Mouse (Mus musculus): ENCODE measurements around the gene Fgfr2. TPM values are rescaled to one million over a fixed set of nuclear protein-coding genes. Genes with fewer than 3 reads are reported as not detected.
"Not testable (repeated sequence)": the region's sequence is repeated elsewhere in the genome, so short reads cannot be mapped to it uniquely, and the experiment has no call there.

Fgfr2 gene
- total RNA-seq, 4 experiments from 2014 or later = 1.1 to 1.9 (median 1.4) TPM

- no peak for DNase-seq (ENCODE audit: low spot score)
These were observed 2430.0 kb downstream of the Fgfr2 start for GRCm38 (mm10) chr7:130692943-130693799.

GRCm38 (mm10) chr7:130692392-130692942 is 2430.7 kb downstream of the Fgfr2 start:
- DNase-seq (ENCODE audit: low spot score) = no peak

GRCm38 (mm10) chr7:130691931-130692330 is 2431.2 kb downstream of the Fgfr2 start:
- DNase-seq (ENCODE audit: low spot score) = no peak

GRCm38 (mm10) chr7:130690869-130691268 is 2432.3 kb downstream of the Fgfr2 start:
- DNase-seq (ENCODE audit: low spot score) = no peak

- DNase-seq (ENCODE audit: low spot score) = no peak
These were observed 2434.5 kb downstream of the Fgfr2 start for GRCm38 (mm10) chr7:130688601-130689000.

- DNase-seq (ENCODE audit: low spot score) = no peak
These were observed 2441.4 kb downstream of the Fgfr2 start for GRCm38 (mm10) chr7:130681798-130682197.

GRCm38 (mm10) chr7:130678414-130678813 is 2444.7 kb downstream of the Fgfr2 start:
- peak; percentile 78 for DNase-seq (ENCODE audit: low spot score)

GRCm38 (mm10) chr7:130677541-130678274 is 2445.4 kb downstream of the Fgfr2 start:
- no peak for DNase-seq (ENCODE audit: low spot score)

GRCm38 (mm10) chr7:130676885-130677540 is 2446.1 kb downstream of the Fgfr2 start:
- DNase-seq (ENCODE audit: low spot score) = no peak

GRCm38 (mm10) chr7:130674526-130674925 is 2448.6 kb downstream of the Fgfr2 start:
- DNase-seq (ENCODE audit: low spot score) = no peak

GRCm38 (mm10) chr7:130673169-130674033 is 2449.7 kb downstream of the Fgfr2 start:
- DNase-seq (ENCODE audit: low spot score) = no peak

- peak; percentile 88 for DNase-seq (ENCODE audit: low spot score)
These were observed 2451.8 kb downstream of the Fgfr2 start for GRCm38 (mm10) chr7:130671301-130671700.

GRCm38 (mm10) chr7:130670358-130670757 is 2452.8 kb downstream of the Fgfr2 start:
- peak; percentile 70 for DNase-seq (ENCODE audit: low spot score)

- DNase-seq (ENCODE audit: low spot score) = peak; percentile 82
These were observed 2453.7 kb downstream of the Fgfr2 start for GRCm38 (mm10) chr7:130669370-130669881.

- DNase-seq (ENCODE audit: low spot score) = no peak
These were observed 2454.3 kb downstream of the Fgfr2 start for GRCm38 (mm10) chr7:130668729-130669281.

GRCm38 (mm10) chr7:130668013-130668412 is 2455.1 kb downstream of the Fgfr2 start:
- DNase-seq (ENCODE audit: low spot score) = not testable (repeated sequence)

GRCm38 (mm10) chr7:130665358-130665757 is 2457.8 kb downstream of the Fgfr2 start:
- no peak for DNase-seq (ENCODE audit: low spot score)

- no peak for DNase-seq (ENCODE audit: low spot score)
These were observed 2458.5 kb downstream of the Fgfr2 start for GRCm38 (mm10) chr7:130664629-130665028.

- no peak for DNase-seq (ENCODE audit: low spot score)
These were observed 2459.1 kb downstream of the Fgfr2 start for GRCm38 (mm10) chr7:130664037-130664436.

- DNase-seq (ENCODE audit: low spot score) = no peak
These were observed 2460.3 kb downstream of the Fgfr2 start for GRCm38 (mm10) chr7:130662869-130663268.
